Mouse (Mus musculus) kidney, adult 2 months (tissue): Measurements from ENCODE around the gene Hc. TPM values are rescaled to one million over a fixed set of nuclear protein-coding genes. Genes with fewer than 3 reads are reported as not detected.

Experiments used
- DNase-seq: peaks from one replicate; pipeline ENCODE4 v3.0.0; 2021
- H3K27ac ChIP-seq: fragments of 200-500 bp; 2 replicates; pipeline ENCODE4 v1.5.1; 2012; ENCODE audit warnings: low read depth, low read length, control low read depth, inconsistent platforms; ENCODE audit not compliant: insufficient read depth
- H3K27me3 ChIP-seq: fragments of 200-500 bp; replicated peaks from 2 replicates; pipeline ENCODE4 v1.6.1; 2012; ENCODE audit warnings: mild to moderate bottlenecking, moderate library complexity, low read length, inconsistent platforms; ENCODE audit not compliant: control insufficient read depth, insufficient read depth
- H3K36me3 ChIP-seq: fragments of 200-500 bp; 2 replicates; pipeline ENCODE4 v1.6.1; 2012; ENCODE audit warnings: mild to moderate bottlenecking, moderate library complexity, low read length, inconsistent platforms; ENCODE audit not compliant: control insufficient read depth, insufficient read depth
- H3K4me1 ChIP-seq: fragments of 200-500 bp; 2 replicates; pipeline ENCODE4 v1.6.1; 2011; ENCODE audit warnings: low read length; ENCODE audit not compliant: control insufficient read depth, insufficient read depth
- H3K4me3 ChIP-seq: fragments of 200-500 bp; 2 replicates; pipeline ENCODE4 v1.5.1; 2011; ENCODE audit warnings: mild to moderate bottlenecking, low read depth, low read length, control low read depth; ENCODE audit not compliant: insufficient read depth
- CTCF ChIP-seq: fragments of 200-500 bp; conservative IDR thresholded peaks from 2 replicates; pipeline ENCODE4 v1.5.1; 2011; ENCODE audit warnings: low read depth, mild to moderate bottlenecking, control low read depth, low read length, moderate library complexity, mixed read lengths; ENCODE audit not compliant: insufficient read depth, insufficient read length
- POLR2A ChIP-seq: fragments of 200-500 bp; IDR thresholded peaks from one replicate; pipeline ENCODE4 v1.6.1; 2011; ENCODE audit warnings: low read depth, low read length, control low read depth
- WGBS: fragments of 180-500 bp; shearing (Covaris S2); methylation state at CpG from one replicate; pipeline ENCODE4 v1.1.7; 2018; 5-methylcytosine and 5-hydroxymethylcytosine counted together
- polyA plus RNA-seq: library from polyadenylated mRNA; depleted of rRNA; stranded (reverse); fragments of >200 nt; gene quantifications from 2 replicates; pipeline ENCODE4 v1.2.3, GENCODE M21; 2012

Hc gene
- polyA plus RNA-seq, 1 experiment, result 0.13 TPM

DNA sequence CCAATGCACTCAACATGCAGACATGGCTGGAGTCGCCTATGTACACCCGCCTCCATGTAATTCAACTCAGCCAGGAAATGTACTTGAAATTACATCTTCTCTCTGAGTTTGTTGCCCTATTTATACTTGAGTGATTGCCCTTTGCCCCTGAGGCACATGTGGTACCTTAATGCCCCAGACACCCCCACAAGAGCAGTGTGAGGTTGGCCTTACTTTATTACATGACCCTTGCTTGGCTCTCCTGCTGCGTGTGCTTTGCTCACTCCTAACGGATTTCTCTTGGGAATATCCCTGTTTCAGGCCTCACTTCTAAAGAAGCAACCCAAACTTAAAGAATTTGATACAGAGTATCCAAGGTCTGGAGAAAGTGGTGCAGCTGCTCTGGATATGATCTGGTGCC lies 9.0 kb upstream of the Hc start:
- peak; percentile 7 for DNase-seq
- 49% methylated on average over 4 of the region's 4 CpGs for whole genome bisulfite sequencing
- Histone ChIP-seq H3K27ac (no peak overlapping the region), H3K4me1 (no peaks in the 10 kb centered on the region), H3K4me3 (no peak overlapping the region), H3K27me3 (no peaks in the 10 kb centered on the region), H3K36me3 (no peaks in the 10 kb centered on the region)
- TF ChIP-seq CTCF, result no peak
- TF ChIP-seq POLR2A, result no peak

DNA sequence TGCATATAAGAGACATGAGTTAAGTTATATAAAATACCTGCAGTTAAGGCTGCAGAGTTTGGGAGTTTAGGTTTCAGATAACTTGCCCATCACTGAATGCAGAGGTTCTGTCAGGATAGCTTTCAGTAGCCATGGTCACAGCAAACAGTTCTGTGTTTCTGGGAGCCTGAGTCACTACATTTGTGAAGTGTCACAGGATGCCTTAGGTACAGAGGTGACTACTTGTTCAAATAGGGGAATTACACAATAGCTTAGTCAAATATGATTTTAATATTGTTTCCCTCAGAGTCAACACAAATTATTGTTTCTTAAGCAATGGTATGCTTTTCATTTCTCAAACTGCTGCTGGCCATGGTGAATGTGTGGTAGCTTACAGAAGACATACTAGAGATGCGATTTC lies 7.9 kb upstream of the Hc start:
- H3K4me1 ChIP-seq, result no peaks in the 10 kb centered on the region
- no peak overlapping the region for H3K27ac ChIP-seq
- no peak for TF ChIP-seq CTCF
- no peak for TF ChIP-seq POLR2A
- H3K4me3 ChIP-seq, result no peak overlapping the region
- DNase-seq, result no peak
- no peaks in the 10 kb centered on the region for H3K36me3 ChIP-seq
- WGBS, result 92% methylated on average over 1 of the region's 1 CpGs
- no peaks in the 10 kb centered on the region for H3K27me3 ChIP-seq

- Histone ChIP-seq H3K4me3 (no peak overlapping the region), H3K27ac (no peak overlapping the region), H3K27me3 (no peaks in the 10 kb centered on the region), H3K4me1 (no peaks in the 10 kb centered on the region), H3K36me3 (no peaks in the 10 kb centered on the region)
- DNase-seq, result no peak
- TF ChIP-seq POLR2A (no peak), CTCF (no peak)
- WGBS, result 82% methylated on average over 11 of the region's 11 CpGs
Observed at GRCm38 (mm10) chr2:35067117-35067516, 5.9 kb upstream of the Hc start.

DNA sequence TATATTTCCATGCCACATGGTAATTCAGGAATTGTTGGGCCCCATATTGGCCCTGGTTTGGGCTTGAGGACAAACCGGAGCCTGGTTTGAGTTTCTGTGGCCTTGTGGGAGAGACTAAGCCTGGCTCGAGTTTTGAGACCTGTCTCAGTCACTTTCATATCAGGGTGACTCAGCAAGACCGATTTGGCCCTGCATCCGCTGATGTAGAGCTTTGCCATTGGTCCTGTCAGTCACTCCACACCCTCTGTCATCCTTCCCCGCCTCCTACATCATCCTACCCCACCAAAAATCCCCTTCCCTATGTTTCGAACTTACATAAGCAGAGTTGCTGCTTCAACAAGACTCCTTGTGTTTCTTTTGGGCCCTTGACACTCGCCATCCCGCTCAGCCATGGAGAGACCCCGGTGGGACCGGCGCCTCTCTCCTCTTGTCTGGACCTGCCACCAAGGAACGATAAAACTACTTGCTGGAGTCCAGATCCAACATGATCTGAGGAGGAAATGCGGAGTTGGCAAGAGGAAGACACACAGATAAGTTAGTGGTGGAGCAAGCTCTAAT lies 5.4 kb upstream of the Hc start:
- Histone ChIP-seq H3K36me3 (no peaks in the 10 kb centered on the region), H3K27ac (no peak overlapping the region), H3K4me3 (no peak overlapping the region), H3K27me3 (no peaks in the 10 kb centered on the region), H3K4me1 (no peaks in the 10 kb centered on the region)
- no peak for TF ChIP-seq CTCF
- no peak for TF ChIP-seq POLR2A
- WGBS, result 92% methylated on average over 13 of the region's 13 CpGs
- DNase-seq, result no peak

- Histone ChIP-seq H3K27ac (no peak overlapping the region), H3K36me3 (no peaks in the 10 kb centered on the region), H3K27me3 (no peaks in the 10 kb centered on the region), H3K4me3 (no peak overlapping the region), H3K4me1 (no peaks in the 10 kb centered on the region)
- 79% methylated on average over 6 of the region's 6 CpGs for WGBS
- TF ChIP-seq POLR2A, result no peak
- TF ChIP-seq CTCF, result no peak
- no peak for DNase-seq
Observed at GRCm38 (mm10) chr2:35063333-35064030, 2.2 kb upstream of the Hc start.

DNA sequence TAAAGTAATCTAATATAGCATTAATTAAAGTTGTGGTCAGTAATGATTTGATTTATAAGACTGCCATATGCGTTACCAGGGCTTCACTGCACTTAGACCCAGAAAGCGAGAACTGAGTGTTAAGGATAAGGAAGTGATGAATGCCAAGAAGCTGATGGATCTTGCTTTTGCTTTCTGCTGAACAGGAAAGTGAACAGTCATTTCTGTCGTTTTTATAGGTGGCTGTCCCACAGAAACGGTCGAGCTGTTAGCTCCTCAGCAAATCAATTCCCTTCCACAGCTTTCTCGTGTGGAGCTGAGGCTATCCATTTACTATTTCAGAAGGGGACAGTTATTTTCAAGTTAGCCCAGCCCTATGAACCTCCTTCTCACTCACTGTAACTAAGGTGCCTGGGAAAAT lies 341 bp downstream of the Hc start:
- no peak for DNase-seq

DNA sequence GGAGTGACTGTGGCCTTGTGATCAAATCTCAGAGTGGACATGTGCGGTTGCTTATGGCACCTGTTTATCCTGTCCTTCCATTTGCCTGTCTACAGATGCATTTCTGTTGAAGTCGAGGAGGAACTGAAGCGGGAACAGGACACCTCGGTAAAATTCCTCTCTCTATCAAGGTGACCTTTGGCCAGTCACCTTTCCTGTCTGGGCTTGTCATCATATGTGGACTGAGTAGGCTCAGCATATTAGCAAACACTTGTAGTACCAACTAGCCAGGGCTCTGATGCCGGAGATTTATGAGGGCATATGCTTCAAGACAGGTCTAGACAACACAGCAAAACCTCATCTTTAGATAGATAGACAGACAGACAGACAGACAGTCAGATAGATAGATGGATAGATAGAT lies 982 bp downstream of the Hc start:
- H3K36me3 ChIP-seq, result no peaks in the 10 kb centered on the region
- no peak overlapping the region for H3K4me3 ChIP-seq
- TF ChIP-seq POLR2A (no peak), CTCF (no peak)
- no peaks in the 10 kb centered on the region for H3K4me1 ChIP-seq
- H3K27ac ChIP-seq, result no peak overlapping the region
- WGBS, result 75% methylated on average over 5 of the region's 5 CpGs
- no peak for DNase-seq
- H3K27me3 ChIP-seq, result no peaks in the 10 kb centered on the region

More for the DNA sequence above, 341 bp downstream of the Hc start:
- no peak overlapping the region for H3K27ac ChIP-seq
- TF ChIP-seq CTCF, result no peak
- no peak for TF ChIP-seq POLR2A
- H3K36me3 ChIP-seq, result no peaks in the 10 kb centered on the region
- no peaks in the 10 kb centered on the region for H3K27me3 ChIP-seq
- H3K4me1 ChIP-seq, result no peaks in the 10 kb centered on the region
- H3K4me3 ChIP-seq, result no peak overlapping the region
- WGBS, result 31% methylated on average over 6 of the region's 6 CpGs
